Mouse (Mus musculus) midbrain, embryonic 13.5 days (tissue): ENCODE data around the gene Olfr60. TPM values are rescaled to one million over a fixed set of nuclear protein-coding genes. Genes with fewer than 3 reads are reported as not detected.

Experiments
- ATAC-seq: fragments of 200-750 bp; cut with Nextera tagmentation; 2 replicates; pipeline ENCODE4 v1.8.0; 2017; ENCODE audit warnings: mild to moderate bottlenecking, moderate TSS enrichment, moderate library complexity
- H3K27ac ChIP-seq: fragments of 300-500 bp; sonication (generic); 2 replicates; pipeline ENCODE4 v1.5.1; 2015; ENCODE audit warnings: inconsistent platforms, mild to moderate bottlenecking, moderate library complexity
- H3K27me3 ChIP-seq: fragments of 300-500 bp; sonication (generic); 2 replicates; pipeline ENCODE4 v1.6.1; 2015; ENCODE audit warnings: mild to moderate bottlenecking, inconsistent platforms
- H3K36me3 ChIP-seq: fragments of 300-500 bp; sonication (generic); 2 replicates; pipeline ENCODE4 v1.6.1; 2015; ENCODE audit warnings: mild to moderate bottlenecking, inconsistent platforms
- H3K4me1 ChIP-seq: fragments of 300-500 bp; sonication (generic); replicated peaks from 2 replicates; pipeline ENCODE4 v1.6.1; 2015; ENCODE audit warnings: inconsistent platforms
- H3K4me2 ChIP-seq: fragments of 300-500 bp; sonication (generic); replicated peaks from 2 replicates; pipeline ENCODE4 v1.6.1; 2015; ENCODE audit warnings: moderate library complexity, mild to moderate bottlenecking, inconsistent platforms
- H3K4me3 ChIP-seq: fragments of 300-500 bp; sonication (generic); replicated peaks from 2 replicates; pipeline ENCODE4 v1.5.1; 2015; ENCODE audit warnings: mild to moderate bottlenecking, inconsistent platforms
- H3K9ac ChIP-seq: fragments of 300-500 bp; sonication (generic); replicated peaks from 2 replicates; pipeline ENCODE4 v1.6.1; 2015; ENCODE audit warnings: mild to moderate bottlenecking, inconsistent platforms
- H3K9me3 ChIP-seq: fragments of 300-500 bp; sonication (generic); 2 replicates; pipeline ENCODE4 v1.6.1; 2016; ENCODE audit warnings: mild to moderate bottlenecking, inconsistent platforms
- WGBS: fragments of 180-500 bp; shearing (Covaris S2); methylation state at CpG from one replicate; pipeline ENCODE4 v1.1.7; 2015; 5-methylcytosine and 5-hydroxymethylcytosine counted together
- polyA plus RNA-seq: library from polyadenylated mRNA; unstranded; fragments of >200 nt; fragmentation: Nextera tagmentation; extraction: Ambion mirVana; gene quantifications from 2 replicates; pipeline ENCODE4 v1.2.1, GENCODE M21; 2015

The Olfr60 gene
- polyA plus RNA-seq, 1 experiment from 2014 or later: not detected

DNA sequence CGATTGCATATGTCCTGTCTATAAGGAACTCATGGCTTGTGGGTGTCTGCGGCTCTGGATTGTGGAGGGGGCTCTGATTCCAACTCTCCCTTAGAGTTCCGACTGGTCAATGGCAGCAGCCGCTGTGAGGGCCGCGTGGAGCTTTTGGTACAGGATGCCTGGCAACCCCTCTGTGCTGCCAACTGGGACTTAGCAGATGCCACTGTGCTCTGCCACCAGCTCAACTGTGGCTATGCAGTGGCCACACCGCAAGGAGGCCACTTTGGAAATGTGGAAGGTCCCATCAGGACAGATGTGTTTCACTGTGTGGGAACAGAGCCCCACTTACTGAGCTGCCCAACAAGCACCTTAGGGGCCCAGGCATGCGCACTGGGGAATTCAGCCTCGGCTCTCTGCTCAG is 65.7 kb downstream of the Olfr60 start:
- no peak overlapping the region for H3K9ac ChIP-seq
- WGBS: 93% methylated on average over 9 of the region's 9 CpGs
- H3K4me2 ChIP-seq: no peak overlapping the region
- ATAC-seq: no peak
- no peaks in the 10 kb centered on the region for H3K27me3 ChIP-seq
- no peak overlapping the region for H3K27ac ChIP-seq
- 0 out of 2 replicates have a peak, but pooled peaks cover 3% of the 10 kb centered on the region for H3K9me3 ChIP-seq
- H3K36me3 ChIP-seq: no peaks in the 10 kb centered on the region
- no peak overlapping the region for H3K4me3 ChIP-seq
- H3K4me1 ChIP-seq: no peaks in the 10 kb centered on the region

Other genes with a start within 250 kb of the Olfr60 start
- 7.2 and 7.6 TPM in 2 replicates for gene Paox, start 245.9 kb downstream of the Olfr60 start, polyA plus RNA-seq
- gene Echs1, start 245.2 kb downstream of the Olfr60 start, polyA plus RNA-seq: 132 and 133 TPM in 2 replicates
- 29.2 and 32.8 TPM in 2 replicates for gene Mtg1, start 224.1 kb downstream of the Olfr60 start, polyA plus RNA-seq
- gene Sprn, start 206.8 kb downstream of the Olfr60 start, polyA plus RNA-seq: 7.8 and 8.1 TPM in 2 replicates
- not detected in 2 replicates for gene Olfr522, start 196.9 kb downstream of the Olfr60 start, polyA plus RNA-seq
- gene Olfr523, start 188.5 kb downstream of the Olfr60 start, polyA plus RNA-seq: not detected in 2 replicates
- gene Olfr524, start 155.7 kb downstream of the Olfr60 start, polyA plus RNA-seq: not detected in 2 replicates
- gene Cd163l1, start 143.4 kb downstream of the Olfr60 start, polyA plus RNA-seq: 0.05 TPM in 1 of 2 replicates, not detected in the other
- not detected in 2 replicates for gene 5830411N06Rik, start 114.4 kb downstream of the Olfr60 start, polyA plus RNA-seq
- not detected in 2 replicates for gene Olfr525, start 40.8 kb downstream of the Olfr60 start, polyA plus RNA-seq
- not detected in 2 replicates for gene Olfr527, start 27.7 kb downstream of the Olfr60 start, polyA plus RNA-seq
- gene Olfr530, start 14.7 kb upstream of the Olfr60 start, polyA plus RNA-seq: not detected in 2 replicates
- not detected in 2 replicates for gene Olfr531, start 41.2 kb upstream of the Olfr60 start, polyA plus RNA-seq
- gene Olfr532, start 60.0 kb upstream of the Olfr60 start, polyA plus RNA-seq: not detected in 2 replicates
- gene Olfr533, start 101.7 kb upstream of the Olfr60 start, polyA plus RNA-seq: not detected in 2 replicates
- not detected in 2 replicates for gene Olfr535, start 122.5 kb upstream of the Olfr60 start, polyA plus RNA-seq
- not detected in 2 replicates for gene Olfr536, start 145.7 kb upstream of the Olfr60 start, polyA plus RNA-seq
- not detected in 2 replicates for gene Olfr538, start 206.2 kb upstream of the Olfr60 start, polyA plus RNA-seq
- 0.01 and 0.03 TPM in 2 replicates for gene Olfr46, start 239.6 kb upstream of the Olfr60 start, polyA plus RNA-seq